10 mouse cellular contexts compared by ENCODE assay signal in genomic region chr5:135537326-135537725, GRCm38 (mm10). TPM values are rescaled to one million over a fixed set of nuclear protein-coding genes. Genes with fewer than 3 reads are reported as not detected.
DNase-seq lines count a peak whose midpoint lies in the region; ATAC-seq and TF ChIP-seq lines count a peak whose summit lies in the region.
"Had no signal": no experiment of that assay in that cellular context is flagged by ENCODE, and none has a peak within 500 bp of the region (broad histone marks: within the 10 kb centered on the region; RNA-seq: fewer than 3 reads in every experiment).

No protein-coding gene starts in this region.

- no peak for TF ChIP-seq EP300 in stomach, postnatal 0 days (optimal IDR thresholded peaks at IDR 0.05)

- no peaks in the 10 kb centered on the region for H3K9me3 ChIP-seq in intestine, postnatal 0 days (ENCODE audit: control insufficient read depth)
- no peaks in the 10 kb centered on the region for H3K9me3 ChIP-seq in intestine, embryonic 16.5 days (ENCODE audit: control insufficient read depth, low read length)
- H3K9me3 ChIP-seq in heart, embryonic 12.5 days (replicated peaks) = no peaks in the 10 kb centered on the region
- H3K9me3 ChIP-seq in stomach, postnatal 0 days (ENCODE audit: control insufficient read depth, low read length) = no peaks in the 10 kb centered on the region
- H3K9me3 ChIP-seq: embryonic facial prominence, embryonic 15.5 days; neural tube, embryonic 12.5 days had no signal

- ATAC-seq in intestine, postnatal 0 days = 0 out of 2 replicates have a peak, but pooled peaks have one; percentile 25
- ATAC-seq in intestine, embryonic 16.5 days = no peak
- 0 out of 2 replicates have a peak, but pooled peaks have one; percentile 43 for ATAC-seq in heart, embryonic 12.5 days (ENCODE audit: insufficient number of reproducible peaks, low FRiP score)
- peak; percentile 47; the same call in 1 of the 2 replicates for ATAC-seq in stomach, postnatal 0 days (ENCODE audit: low FRiP score, low TSS enrichment)

- no peak for TF ChIP-seq CTCF in intestine, postnatal 0 days (IDR thresholded peaks at IDR 0.05; ENCODE audit: low read depth)
- TF ChIP-seq CTCF in stomach, postnatal 0 days (IDR thresholded peaks at IDR 0.05; ENCODE audit: low read depth) = no peak

- H3K36me3 ChIP-seq in intestine, postnatal 0 days (ENCODE audit: control insufficient read depth, insufficient read depth) = no peaks in the 10 kb centered on the region
- no peaks in the 10 kb centered on the region for H3K36me3 ChIP-seq in intestine, embryonic 16.5 days (ENCODE audit: control insufficient read depth, insufficient read depth, low read length)
- no peaks in the 10 kb centered on the region; the same call in 1 of the 2 replicates for H3K36me3 ChIP-seq in heart, embryonic 12.5 days
- no peaks in the 10 kb centered on the region for H3K36me3 ChIP-seq in stomach, postnatal 0 days (ENCODE audit: control insufficient read depth, insufficient read depth, low read length)
- H3K36me3 ChIP-seq: embryonic facial prominence, embryonic 15.5 days; neural tube, embryonic 12.5 days had no signal

- no peaks in the 10 kb centered on the region for H3K4me1 ChIP-seq in intestine, postnatal 0 days (replicated peaks; ENCODE audit: control insufficient read depth, insufficient read depth, low read length)
- no peaks in the 10 kb centered on the region for H3K4me1 ChIP-seq in intestine, embryonic 16.5 days (ENCODE audit: control insufficient read depth, insufficient read depth, low read length)
- H3K4me1 ChIP-seq in heart, embryonic 12.5 days (replicated peaks) = 0 out of 2 replicates have a peak, but pooled peaks cover 4% of the 10 kb centered on the region
- H3K4me1 ChIP-seq in stomach, postnatal 0 days (replicated peaks; ENCODE audit: control insufficient read depth, insufficient read depth) = no peaks in the 10 kb centered on the region
- H3K4me1 ChIP-seq: neural tube, embryonic 12.5 days had no signal

- peak; percentile 69 for DNase-seq in lung, postnatal 10 days
- DNase-seq in stomach, postnatal 0 days (ENCODE audit: low spot score) = no peak
- DNase-seq in cerebellum, adult 9-11 months = no peak
- DNase-seq in frontal cortex, postnatal 25 days (ENCODE audit: low spot score in 2 of 2) = no peak
- DNase-seq in ovary, postnatal 36 days (ENCODE audit: low spot score) = no peak

- no peak overlapping the region for H3K4me2 ChIP-seq in intestine, postnatal 0 days (replicated peaks; ENCODE audit: low read depth)
- no peak overlapping the region for H3K4me2 ChIP-seq in intestine, embryonic 16.5 days (ENCODE audit: low read depth, low read length)
- H3K4me2 ChIP-seq in heart, embryonic 12.5 days = no peak overlapping the region
- no peak overlapping the region for H3K4me2 ChIP-seq in stomach, postnatal 0 days (replicated peaks; ENCODE audit: low read depth)
- H3K4me2 ChIP-seq: embryonic facial prominence, embryonic 15.5 days; neural tube, embryonic 12.5 days had no signal

- no peaks in the 10 kb centered on the region for H3K27me3 ChIP-seq in intestine, postnatal 0 days (replicated peaks; ENCODE audit: control insufficient read depth, insufficient read depth, low read length)
- no peaks in the 10 kb centered on the region for H3K27me3 ChIP-seq in intestine, embryonic 16.5 days (replicated peaks; ENCODE audit: control insufficient read depth, insufficient read depth, low read length)
- H3K27me3 ChIP-seq in heart, embryonic 12.5 days (replicated peaks) = no peaks in the 10 kb centered on the region
- no peaks in the 10 kb centered on the region for H3K27me3 ChIP-seq in stomach, postnatal 0 days (ENCODE audit: control insufficient read depth, insufficient read depth, low read length)
- H3K27me3 ChIP-seq: embryonic facial prominence, embryonic 15.5 days; neural tube, embryonic 12.5 days had no signal

- 71% methylated on average over 4 of the region's 4 CpGs for WGBS in intestine, postnatal 0 days
- WGBS in intestine, embryonic 16.5 days = 67% methylated on average over 4 of the region's 4 CpGs
- 59% methylated on average over 4 of the region's 4 CpGs for WGBS in heart, embryonic 12.5 days
- WGBS in stomach, postnatal 0 days = 69% methylated on average over 4 of the region's 4 CpGs

- no peak overlapping the region for H3K27ac ChIP-seq in intestine, postnatal 0 days (ENCODE audit: low read depth, low read length)
- no peak overlapping the region for H3K27ac ChIP-seq in intestine, embryonic 16.5 days (ENCODE audit: low read length)
- H3K27ac ChIP-seq in heart, embryonic 12.5 days (ENCODE audit: poor library complexity, severe bottlenecking) = no peak overlapping the region
- H3K27ac ChIP-seq in stomach, postnatal 0 days (replicated peaks) = no peak overlapping the region
- H3K27ac ChIP-seq: embryonic facial prominence, embryonic 15.5 days; neural tube, embryonic 12.5 days had no signal

- no peak overlapping the region for H3K9ac ChIP-seq in intestine, postnatal 0 days (ENCODE audit: low read depth, low read length)
- H3K9ac ChIP-seq in intestine, embryonic 16.5 days (ENCODE audit: low read depth, low read length) = no peak overlapping the region
- H3K9ac ChIP-seq in heart, embryonic 12.5 days = no peak overlapping the region
- H3K9ac ChIP-seq in stomach, postnatal 0 days (ENCODE audit: low read length) = no peak overlapping the region
- H3K9ac ChIP-seq: embryonic facial prominence, embryonic 15.5 days; neural tube, embryonic 12.5 days had no signal

- no peak overlapping the region for H3K4me3 ChIP-seq in intestine, postnatal 0 days (ENCODE audit: low read depth, low read length)
- no peak overlapping the region for H3K4me3 ChIP-seq in intestine, embryonic 16.5 days (ENCODE audit: low read length)
- H3K4me3 ChIP-seq in heart, embryonic 12.5 days = no peak overlapping the region
- no peak overlapping the region for H3K4me3 ChIP-seq in stomach, postnatal 0 days (ENCODE audit: low read depth, low read length)
- H3K4me3 ChIP-seq: embryonic facial prominence, embryonic 15.5 days; neural tube, embryonic 12.5 days had no signal

RNA-seq across cellular contexts. Expression of gene Hip1, which starts 7.6 kb away (rescaled TPM):
- polyA plus RNA-seq in intestine, postnatal 0 days (2015; fragmentation: Nextera tagmentation; extraction: Ambion mirVana) = 5.9 and 6.4 TPM in 2 replicates
- 15.0 and 15.3 TPM in 2 replicates for polyA plus RNA-seq in intestine, embryonic 16.5 days (2015; fragmentation: Nextera tagmentation; extraction: Ambion mirVana)
- polyA plus RNA-seq in heart, embryonic 12.5 days (2016; fragmentation: Nextera tagmentation; extraction: Ambion mirVana) = 44.8 and 45.0 TPM in 2 replicates
- polyA plus RNA-seq in stomach, postnatal 0 days (2015; fragmentation: Nextera tagmentation; extraction: Ambion mirVana) = 4.9 and 7.3 TPM in 2 replicates

RNA-seq across cellular contexts. Expression of gene Ccl26, which starts 26.0 kb away (rescaled TPM):
- polyA plus RNA-seq in intestine, postnatal 0 days (2015; fragmentation: Nextera tagmentation; extraction: Ambion mirVana) = not detected in 2 replicates
- not detected in 2 replicates for polyA plus RNA-seq in intestine, embryonic 16.5 days (2015; fragmentation: Nextera tagmentation; extraction: Ambion mirVana)
- not detected in 2 replicates for polyA plus RNA-seq in heart, embryonic 12.5 days (2016; fragmentation: Nextera tagmentation; extraction: Ambion mirVana)
- polyA plus RNA-seq in stomach, postnatal 0 days (2015; fragmentation: Nextera tagmentation; extraction: Ambion mirVana) = not detected in 2 replicates
- polyA plus RNA-seq: embryonic facial prominence, embryonic 15.5 days; neural tube, embryonic 12.5 days had no signal

RNA-seq across cellular contexts. Expression of gene Ccl24, which starts 35.5 kb away (rescaled TPM):
- polyA plus RNA-seq in intestine, postnatal 0 days (2015; fragmentation: Nextera tagmentation; extraction: Ambion mirVana) = 52.0 and 58.3 TPM in 2 replicates
- 34.3 and 34.5 TPM in 2 replicates for polyA plus RNA-seq in intestine, embryonic 16.5 days (2015; fragmentation: Nextera tagmentation; extraction: Ambion mirVana)
- polyA plus RNA-seq in heart, embryonic 12.5 days (2016; fragmentation: Nextera tagmentation; extraction: Ambion mirVana) = 0.56 and 0.73 TPM in 2 replicates
- polyA plus RNA-seq in stomach, postnatal 0 days (2015; fragmentation: Nextera tagmentation; extraction: Ambion mirVana) = 1.7 and 2.8 TPM in 2 replicates
